Mouse (Mus musculus) liver, embryonic 15.5 days (tissue): ENCODE measurements around the gene Gm4737. TPM values are rescaled to one million over a fixed set of nuclear protein-coding genes. Genes with fewer than 3 reads are reported as not detected.

Experiments used
- ATAC-seq: fragments of 200-750 bp; cut with Nextera tagmentation; 2 replicates; pipeline ENCODE4 v1.8.0; 2017; ENCODE audit warnings: moderate number of reproducible peaks, mild to moderate bottlenecking, moderate library complexity; ENCODE audit not compliant: insufficient read depth
- H3K27ac ChIP-seq: fragments of 300-500 bp; sonication (generic); replicated peaks from 2 replicates; pipeline ENCODE4 v1.5.1; 2015; ENCODE audit warnings: mild to moderate bottlenecking, inconsistent platforms
- H3K27me3 ChIP-seq: fragments of 300-500 bp; sonication (generic); 2 replicates; pipeline ENCODE4 v1.6.1; 2015; ENCODE audit warnings: mild to moderate bottlenecking, inconsistent platforms
- H3K36me3 ChIP-seq: fragments of 300-500 bp; sonication (generic); replicated peaks from 2 replicates; pipeline ENCODE4 v1.6.1; 2015; ENCODE audit warnings: moderate library complexity, mild to moderate bottlenecking, inconsistent platforms
- H3K4me1 ChIP-seq: fragments of 300-500 bp; sonication (generic); replicated peaks from 2 replicates; pipeline ENCODE4 v1.6.1; 2015; ENCODE audit warnings: inconsistent platforms
- H3K4me2 ChIP-seq: fragments of 300-500 bp; sonication (generic); 2 replicates; pipeline ENCODE4 v1.6.1; 2015; ENCODE audit warnings: moderate library complexity, mild to moderate bottlenecking, inconsistent platforms
- H3K4me3 ChIP-seq: fragments of 300-500 bp; sonication (generic); replicated peaks from 2 replicates; pipeline ENCODE4 v1.5.1; 2015; ENCODE audit warnings: mild to moderate bottlenecking, inconsistent platforms
- H3K9ac ChIP-seq: fragments of 300-500 bp; sonication (generic); 2 replicates; pipeline ENCODE4 v1.6.1; 2015; ENCODE audit warnings: moderate library complexity, mild to moderate bottlenecking, inconsistent platforms
- H3K9me3 ChIP-seq: fragments of 300-500 bp; sonication (generic); replicated peaks from 2 replicates; pipeline ENCODE4 v1.6.1; 2016; ENCODE audit warnings: inconsistent platforms
- WGBS: fragments of 180-500 bp; shearing (Covaris S2); methylation state at CpG from one replicate; pipeline ENCODE4 v1.1.7; 2015; ENCODE audit warnings: mixed read lengths; ENCODE audit not compliant: insufficient replicate concordance; 5-methylcytosine and 5-hydroxymethylcytosine counted together
- polyA plus RNA-seq: library from polyadenylated mRNA; unstranded; fragments of >200 nt; fragmentation: Nextera tagmentation; extraction: Ambion mirVana; gene quantifications from 2 replicates; pipeline ENCODE4 v1.2.1, GENCODE M21; 2015

Gene Gm4737
- polyA plus RNA-seq, 1 experiment from 2014 or later, result 1.9 TPM

DNA sequence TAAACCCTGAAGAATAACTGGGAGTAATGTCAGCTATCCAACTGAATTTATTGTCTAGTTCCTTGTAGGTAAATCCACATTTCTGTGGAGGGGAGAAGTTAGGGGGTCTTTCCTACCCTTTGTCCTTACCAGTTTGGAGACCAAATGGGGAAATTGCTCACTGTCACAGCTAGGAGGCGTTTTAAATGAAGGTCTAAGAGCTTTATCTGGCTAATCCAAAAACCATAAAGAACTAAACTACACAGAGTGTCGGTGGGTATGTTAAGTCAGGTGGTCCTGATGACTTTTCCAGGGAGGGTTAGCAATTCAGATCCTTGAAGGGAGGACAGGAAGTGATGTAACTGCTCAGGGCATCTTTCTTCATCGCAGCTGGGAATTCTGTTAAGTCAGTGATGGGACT, 34.3 kb downstream of the Gm4737 start:
- no peaks in the 10 kb centered on the region for H3K36me3 ChIP-seq
- no peaks in the 10 kb centered on the region for H3K4me1 ChIP-seq
- H3K4me2 ChIP-seq, result no peak overlapping the region
- H3K9ac ChIP-seq, result no peak overlapping the region
- H3K27ac ChIP-seq, result no peak overlapping the region
- no peak for ATAC-seq
- no peaks in the 10 kb centered on the region for H3K9me3 ChIP-seq
- H3K27me3 ChIP-seq, result no peaks in the 10 kb centered on the region
- H3K4me3 ChIP-seq, result no peak overlapping the region
- WGBS, result 36% methylated on average over 3 of the region's 3 CpGs

DNA sequence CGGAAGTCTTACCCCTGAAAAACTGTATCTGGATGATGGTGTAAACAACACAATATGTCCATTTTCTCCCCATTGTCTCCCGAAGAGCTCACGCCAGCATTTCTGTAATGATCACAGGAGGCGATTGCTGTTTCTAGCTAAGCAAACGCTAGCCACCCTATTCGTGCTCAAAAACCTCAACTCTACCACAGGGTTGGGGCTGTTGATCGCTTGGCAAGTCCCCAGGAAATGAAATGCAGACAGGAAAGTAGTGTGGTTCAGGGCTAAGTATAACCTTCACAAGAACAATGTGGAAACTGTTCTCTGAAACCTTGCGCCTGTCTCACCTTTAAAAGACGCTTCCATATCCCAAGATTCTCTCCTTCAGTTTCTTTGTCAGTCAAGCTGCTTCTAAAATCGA, 34.9 kb downstream of the Gm4737 start, which contains the start of gene Cd96:
Gene Cd96, minus strand, starts transcription at position 232 of the 400 bp plus-strand sequence.
- no peak for ATAC-seq
- H3K36me3 ChIP-seq, result no peaks in the 10 kb centered on the region
- H3K4me2 ChIP-seq, result peak within 1 kb of the TSS; percentile 20
- no peak within 1 kb of the TSS for H3K9ac ChIP-seq
- no peaks in the 10 kb centered on the region for H3K27me3 ChIP-seq
- H3K9me3 ChIP-seq, result no peaks in the 10 kb centered on the region
- no peak within 1 kb of the TSS for H3K4me3 ChIP-seq
- no peaks in the 10 kb centered on the region for H3K4me1 ChIP-seq
- 19% methylated on average over 10 of the region's 10 CpGs for WGBS
- H3K27ac ChIP-seq, result no peak within 1 kb of the TSS

GRCm38 (mm10) chr16:46117645-46118044, 37.2 kb downstream of the Gm4737 start:
- H3K4me2 ChIP-seq, result no peak overlapping the region
- H3K4me3 ChIP-seq, result no peak overlapping the region
- WGBS, result 74% methylated on average over 3 of the region's 3 CpGs
- H3K27me3 ChIP-seq, result no peaks in the 10 kb centered on the region
- no peak for ATAC-seq
- H3K9ac ChIP-seq, result no peak overlapping the region
- no peaks in the 10 kb centered on the region for H3K9me3 ChIP-seq
- H3K27ac ChIP-seq, result no peak overlapping the region
- no peaks in the 10 kb centered on the region for H3K4me1 ChIP-seq
- no peaks in the 10 kb centered on the region for H3K36me3 ChIP-seq

DNA sequence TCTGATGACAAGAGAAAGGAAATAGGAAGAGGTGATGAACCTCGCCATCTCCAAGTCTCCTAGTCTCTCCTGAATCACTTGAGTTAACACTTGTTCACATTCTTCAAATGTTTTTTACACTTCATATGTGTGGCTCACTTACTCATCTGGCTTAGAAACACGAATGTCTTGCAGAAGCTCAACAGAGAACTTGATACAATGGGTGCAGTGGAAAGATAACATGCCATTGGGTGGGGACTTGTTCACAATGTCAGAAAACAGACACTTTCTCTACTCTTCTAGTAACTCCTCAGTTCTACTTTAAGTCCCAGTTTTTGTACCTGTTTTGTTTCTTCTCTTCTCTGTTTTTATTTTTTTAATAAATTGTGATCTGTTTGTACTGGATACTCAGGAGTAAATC, 40.1 kb downstream of the Gm4737 start:
- Histone ChIP-seq H3K4me1 (no peaks in the 10 kb centered on the region), H3K27ac (no peak overlapping the region), H3K36me3 (no peaks in the 10 kb centered on the region), H3K9me3 (no peaks in the 10 kb centered on the region), H3K27me3 (no peaks in the 10 kb centered on the region), H3K9ac (no peak overlapping the region), H3K4me3 (no peak overlapping the region), H3K4me2 (no peak overlapping the region)
- no peak for ATAC-seq
- WGBS, result 36% methylated on average over 2 of the region's 2 CpGs

DNA sequence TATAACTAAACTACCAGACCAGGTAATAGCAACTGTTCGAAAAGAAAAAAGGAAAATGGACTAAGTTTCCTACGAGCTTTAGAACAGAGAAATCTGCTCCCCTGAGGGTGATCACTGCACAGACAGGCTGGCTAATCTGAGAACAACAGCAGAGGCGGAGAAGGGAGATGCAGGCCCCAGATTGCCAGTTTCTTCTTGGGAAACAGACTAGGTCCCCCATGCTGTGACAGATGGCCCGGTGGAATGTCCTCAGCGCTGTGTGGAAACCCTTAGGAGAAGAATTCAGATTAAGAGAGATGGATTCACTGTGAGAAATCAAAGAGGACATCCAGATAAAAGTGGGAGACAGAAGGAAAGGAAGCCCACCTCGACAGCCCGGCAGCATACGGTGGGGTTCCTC, 45.3 kb downstream of the Gm4737 start:
- no peaks in the 10 kb centered on the region for H3K4me1 ChIP-seq
- no peak overlapping the region for H3K4me2 ChIP-seq
- H3K9ac ChIP-seq, result no peak overlapping the region
- ATAC-seq, result no peak
- no peak overlapping the region for H3K4me3 ChIP-seq
- no peak overlapping the region for H3K27ac ChIP-seq
- no peaks in the 10 kb centered on the region for H3K9me3 ChIP-seq
- 39% methylated on average over 8 of the region's 8 CpGs for WGBS
- no peaks in the 10 kb centered on the region for H3K27me3 ChIP-seq
- no peaks in the 10 kb centered on the region for H3K36me3 ChIP-seq

GRCm38 (mm10) chr16:46107431-46107830, 47.4 kb downstream of the Gm4737 start:
- WGBS, result 20% methylated on average over 4 of the region's 4 CpGs
- no peak overlapping the region for H3K4me2 ChIP-seq
- H3K36me3 ChIP-seq, result no peaks in the 10 kb centered on the region
- no peaks in the 10 kb centered on the region for H3K4me1 ChIP-seq
- no peaks in the 10 kb centered on the region for H3K9me3 ChIP-seq
- no peaks in the 10 kb centered on the region for H3K27me3 ChIP-seq
- no peak overlapping the region for H3K27ac ChIP-seq
- no peak for ATAC-seq
- no peak overlapping the region for H3K9ac ChIP-seq
- H3K4me3 ChIP-seq, result no peak overlapping the region

DNA sequence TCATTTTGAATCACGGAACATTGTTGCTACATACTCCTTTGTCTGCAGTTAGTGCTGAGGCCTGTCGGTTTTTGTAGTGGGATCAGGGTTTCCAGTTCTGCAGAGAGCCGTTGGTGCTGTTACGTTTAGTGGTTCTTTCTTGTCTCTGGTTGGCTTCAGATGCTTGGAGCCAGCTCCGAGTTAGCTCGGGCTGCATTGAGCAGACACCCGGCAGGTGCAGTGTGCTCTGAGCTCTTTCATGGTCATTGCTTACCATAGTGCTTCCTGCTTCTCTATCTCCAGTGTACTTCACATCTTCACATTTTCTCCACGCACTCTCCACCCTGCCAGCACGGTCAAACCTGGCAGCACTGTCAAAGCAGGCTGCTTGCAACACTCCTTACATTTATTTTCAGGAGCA, 50.4 kb downstream of the Gm4737 start:
- Histone ChIP-seq H3K27ac (no peak overlapping the region), H3K4me2 (no peak overlapping the region), H3K27me3 (no peaks in the 10 kb centered on the region), H3K36me3 (no peaks in the 10 kb centered on the region), H3K4me1 (no peaks in the 10 kb centered on the region), H3K9ac (no peak overlapping the region), H3K9me3 (no peaks in the 10 kb centered on the region), H3K4me3 (no peak overlapping the region)
- WGBS, result 53% methylated on average over 9 of the region's 9 CpGs
- no peak for ATAC-seq

Other genes with a start within 250 kb of the Gm4737 start
- gene Phldb2, start 201.5 kb downstream of the Gm4737 start, polyA plus RNA-seq, result 12.4 and 14.1 TPM in 2 replicates
- gene Plcxd2, start 144.9 kb downstream of the Gm4737 start, polyA plus RNA-seq, result 2.9 and 3.3 TPM in 2 replicates
- gene Cd96, start 34.8 kb downstream of the Gm4737 start, polyA plus RNA-seq, result 0.05 and 0.07 TPM in 2 replicates